Mouse (Mus musculus): ENCODE results near the gene Cyp2g1.

- TF ChIP-seq POLR2A (IDR thresholded peaks at IDR 0.05; ENCODE audit: low read depth, low read length) (no peak), CTCF (conservative IDR thresholded peaks at IDR 0.05; ENCODE audit: insufficient read depth, insufficient read length, low read depth, low read length) (no peak)
Measured at GRCm38 (mm10) chr7:26808592-26808991, at the start of gene Cyp2g1.

Measured in kidney, adult 2 months (tissue).